Mouse (Mus musculus): ENCODE measurements at regions not wholly inside any gene's neighbourhood (a gene's known extent, or its start where the extent isn't known, plus 50 kb on each side); places are given as distances from the start of the nearest gene placed in this dataset.
A peak's percentile ranks its signal among the peaks of the same experiment; 100 is the strongest.

- peak; percentile 40 for TF ChIP-seq CTCF (IDR thresholded peaks at IDR 0.05; ENCODE audit: low read depth)
- TF ChIP-seq EP300 (optimal IDR thresholded peaks at IDR 0.05), result no peak
Observed at GRCm38 (mm10) chr8:126221631-126222030, 76.7 kb upstream of the Slc35f3 start.

Data from stomach, postnatal 0 days (tissue).